Mouse (Mus musculus): ENCODE data around the gene Gas2l2. TPM values are rescaled to one million over a fixed set of nuclear protein-coding genes. Genes with fewer than 3 reads are reported as not detected.

Gas2l2 gene
- polyA plus RNA-seq, 1 experiment from 2014 or later: not detected

DNA sequence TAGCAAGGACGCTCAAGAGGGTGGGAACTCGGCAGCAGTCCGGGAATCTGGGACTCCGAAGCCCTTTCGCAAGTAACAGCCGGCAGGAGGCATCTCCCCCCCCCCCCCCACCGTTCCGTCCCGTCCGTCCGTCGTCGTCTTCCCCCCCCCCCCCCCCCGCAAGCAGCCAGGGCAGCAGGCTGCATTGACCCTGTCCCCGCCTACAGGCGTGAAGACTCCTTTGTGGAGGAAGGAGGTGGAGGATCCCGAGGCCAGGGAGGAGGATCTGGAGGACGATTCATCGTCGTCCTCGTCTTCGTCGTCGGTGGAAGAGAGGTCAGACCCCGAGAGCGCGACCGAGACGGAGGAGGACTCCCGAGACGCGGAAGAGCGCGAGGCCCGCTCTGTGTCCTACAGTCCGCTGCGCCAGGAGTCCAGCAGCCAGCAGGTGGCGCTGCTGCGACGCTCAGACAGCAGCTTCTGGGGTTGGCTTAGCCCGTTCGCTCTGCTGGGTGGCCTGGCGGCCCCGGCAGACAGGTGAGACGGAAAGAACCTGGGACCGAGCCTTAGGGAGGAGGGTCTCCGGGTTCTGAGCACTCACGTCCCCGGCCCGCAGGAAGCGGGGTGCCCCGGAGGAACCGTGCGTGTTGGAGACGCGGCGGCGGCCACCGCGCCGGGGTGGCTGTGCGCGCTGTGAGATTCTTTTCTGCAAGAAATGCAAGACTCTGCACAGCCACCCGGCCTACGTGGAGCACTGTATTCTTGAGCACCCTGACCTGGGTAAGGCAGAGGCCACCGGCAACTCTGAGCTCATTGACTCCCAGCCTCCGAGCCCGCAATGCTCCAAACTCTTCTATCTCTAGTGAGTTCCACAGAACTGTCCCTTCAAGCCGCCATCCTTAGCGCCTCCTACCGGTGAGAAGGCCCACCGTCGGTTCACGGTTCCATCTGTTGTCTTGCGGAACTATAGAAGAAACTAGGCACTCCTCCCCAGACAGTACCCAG lies 11.1 kb upstream of the Gas2l2 start:
- H3K36me3 ChIP-seq: no peaks in the 10 kb centered on the region
- H3K9ac ChIP-seq: peak overlapping the region; percentile 53
- H3K4me1 ChIP-seq: peaks cover 19% of the 10 kb centered on the region
- peak overlapping the region; percentile 98 for H3K4me2 ChIP-seq
- no peak overlapping the region for H3K27ac ChIP-seq
- no peaks in the 10 kb centered on the region for H3K9me3 ChIP-seq (replicated peaks)
- peak; percentile 92 for ATAC-seq (replicated peaks; ENCODE audit: low FRiP score)
- H3K27me3 ChIP-seq: peaks cover 55% of the 10 kb centered on the region
- H3K4me3 ChIP-seq (replicated peaks): peak overlapping the region; percentile 66
- under 1% methylated on average over 71 of the region's 75 CpGs for WGBS

DNA sequence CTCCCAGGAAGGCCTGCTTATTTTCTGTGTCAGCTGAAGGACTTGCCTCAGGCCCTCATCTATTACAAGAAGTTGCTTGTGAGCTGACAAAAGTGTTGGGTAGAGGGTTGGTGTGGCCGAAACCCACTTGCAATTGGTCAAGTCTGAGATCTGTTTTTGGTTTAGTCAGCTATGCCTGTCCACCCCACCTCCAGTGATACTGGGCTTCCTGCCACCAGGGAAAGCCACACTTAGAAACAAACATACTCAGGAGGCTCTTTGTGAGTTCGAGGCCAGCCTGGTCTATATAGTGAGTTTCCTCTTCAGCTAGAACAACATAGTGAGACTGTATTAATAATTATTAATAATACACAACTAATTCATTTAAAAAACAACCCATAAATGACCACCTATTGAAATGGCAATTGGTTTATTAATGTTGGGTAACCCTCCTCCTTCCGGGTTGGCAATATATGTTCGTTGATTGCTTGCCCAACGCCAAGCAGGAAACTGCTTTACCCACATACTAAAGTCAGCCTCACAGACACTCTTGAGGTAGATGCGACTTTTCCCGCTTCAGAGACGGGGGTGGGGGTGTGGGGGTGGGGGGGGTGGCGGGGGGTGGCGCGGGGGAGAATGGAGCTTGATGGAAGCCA lies 10.3 kb upstream of the Gas2l2 start:
- H3K4me3 ChIP-seq (replicated peaks): peak overlapping the region; percentile 66
- WGBS: 30% methylated on average over 11 of the region's 11 CpGs

DNA sequence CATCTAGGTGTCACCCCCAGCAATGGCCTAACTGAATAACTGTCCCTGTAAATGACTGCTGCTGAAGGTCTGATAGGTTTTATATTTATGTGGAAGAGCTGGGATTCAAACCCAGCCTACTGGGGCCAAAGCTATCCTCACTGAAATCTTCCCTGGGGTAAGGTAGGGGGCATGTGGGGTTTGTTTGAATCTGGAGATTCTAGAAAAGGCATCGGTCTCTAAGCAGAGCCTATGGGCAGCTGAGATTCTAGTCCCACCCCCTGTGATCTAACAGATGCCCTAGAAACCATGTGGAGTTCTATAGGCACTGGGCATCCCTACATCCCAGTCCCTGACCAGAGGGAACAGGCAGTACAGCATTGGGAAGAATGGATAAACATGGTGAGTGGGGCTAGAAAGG lies 8.1 kb upstream of the Gas2l2 start, which contains the start of gene 1700020L24Rik:
1700020L24Rik (plus strand) TSS at position 301 of the 400 bp plus-strand sequence.
- Histone ChIP-seq H3K4me2 (no peak within 1 kb of the TSS), H3K27ac (no peak within 1 kb of the TSS), H3K9ac (no peak within 1 kb of the TSS), H3K36me3 (no peaks in the 10 kb centered on the region), H3K9me3 (replicated peaks) (no peaks in the 10 kb centered on the region), H3K27me3 (peaks cover 29% of the 10 kb centered on the region), H3K4me3 (replicated peaks) (no peak within 1 kb of the TSS), H3K4me1 (peaks cover under 1% of the 10 kb centered on the region; the same call in 1 of the 2 replicates)
- WGBS: 88% methylated on average over 1 of the region's 1 CpGs
- no peak for ATAC-seq (replicated peaks; ENCODE audit: low FRiP score)

More for the DNA sequence above, 10.3 kb upstream of the Gas2l2 start:
- Histone ChIP-seq H3K36me3 (no peaks in the 10 kb centered on the region), H3K27ac (no peak overlapping the region), H3K4me1 (peaks cover 14% of the 10 kb centered on the region), H3K4me2 (peak overlapping the region; percentile 98), H3K9me3 (replicated peaks) (no peaks in the 10 kb centered on the region), H3K27me3 (peaks cover 50% of the 10 kb centered on the region), H3K9ac (no peak overlapping the region)
- no peak for ATAC-seq (replicated peaks; ENCODE audit: low FRiP score)

DNA sequence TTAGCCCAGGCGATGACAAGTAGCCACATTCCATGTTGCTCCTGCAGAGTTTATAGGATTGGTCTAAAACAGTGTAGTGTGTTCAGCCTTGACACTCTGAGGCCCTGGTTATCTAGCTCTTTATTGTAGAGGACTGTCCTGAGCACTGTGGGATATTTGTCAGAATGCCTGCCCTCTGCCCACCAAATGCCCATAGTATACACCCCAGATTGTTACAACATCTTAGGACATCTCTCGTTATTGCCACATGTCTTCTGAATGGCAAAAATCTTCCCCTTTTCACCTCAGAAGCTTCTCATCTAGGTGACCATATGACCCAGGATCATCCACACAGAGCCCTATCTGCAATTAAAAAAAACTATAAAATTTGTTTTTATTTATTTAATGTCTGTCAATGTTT lies 3.3 kb upstream of the Gas2l2 start:
- ATAC-seq (replicated peaks; ENCODE audit: low FRiP score): no peak
- H3K36me3 ChIP-seq: no peaks in the 10 kb centered on the region
- no peak overlapping the region for H3K4me2 ChIP-seq
- no peak overlapping the region for H3K4me3 ChIP-seq (replicated peaks)
- H3K27me3 ChIP-seq: peaks cover 37% of the 10 kb centered on the region
- no peaks in the 10 kb centered on the region for H3K9me3 ChIP-seq (replicated peaks)
- H3K27ac ChIP-seq: no peak overlapping the region
- peaks cover 5% of the 10 kb centered on the region for H3K4me1 ChIP-seq
- 72% methylated on average over 2 of the region's 2 CpGs for WGBS
- H3K9ac ChIP-seq: no peak overlapping the region

DNA sequence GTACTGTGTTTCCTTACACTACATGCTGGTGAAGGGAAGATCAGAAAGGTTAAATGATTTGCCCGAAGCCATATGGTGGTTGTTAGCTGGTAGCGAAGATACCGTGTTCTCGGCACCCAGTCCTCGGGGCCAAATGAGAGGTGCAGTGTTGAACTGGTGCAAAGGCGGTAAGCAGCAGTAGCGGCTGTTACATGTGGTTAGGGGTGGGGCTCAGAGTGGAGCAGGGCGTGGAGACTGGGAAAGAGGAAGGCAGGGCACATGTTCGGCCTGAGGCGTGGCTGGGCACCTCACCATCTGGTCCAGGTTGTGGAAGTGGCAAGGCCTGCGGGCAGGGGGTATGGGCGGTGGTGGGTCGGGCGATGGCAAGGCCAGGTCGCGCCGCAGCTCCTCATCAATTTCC lies 2.3 kb downstream of the Gas2l2 start:
- no peak for ATAC-seq (replicated peaks; ENCODE audit: low FRiP score)
- Histone ChIP-seq H3K9me3 (replicated peaks) (no peaks in the 10 kb centered on the region), H3K4me2 (peak overlapping the region; percentile 31), H3K27ac (no peak overlapping the region), H3K4me3 (replicated peaks) (no peak overlapping the region), H3K36me3 (no peaks in the 10 kb centered on the region), H3K4me1 (peaks cover 9% of the 10 kb centered on the region), H3K27me3 (peaks cover 61% of the 10 kb centered on the region), H3K9ac (no peak overlapping the region)
- WGBS: 30% methylated on average over 17 of the region's 17 CpGs

DNA sequence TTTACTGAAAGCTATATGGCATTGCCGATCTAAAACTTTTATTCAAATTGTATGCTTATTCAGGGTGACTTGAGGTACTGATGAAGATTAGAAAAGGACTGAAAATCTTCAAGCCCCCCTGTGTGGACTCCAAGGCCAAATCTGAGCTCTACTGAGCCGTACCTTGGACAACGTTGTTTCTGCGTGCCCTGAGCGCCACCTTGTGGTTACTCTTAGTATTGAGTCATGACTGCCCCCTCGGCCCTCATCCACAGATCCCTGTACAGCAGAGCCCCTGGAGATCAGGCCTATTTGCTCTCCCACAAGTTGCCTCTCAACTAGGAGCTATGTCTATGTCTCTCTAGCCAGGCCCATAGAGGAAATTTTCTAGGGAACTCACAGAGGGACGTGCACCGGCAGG lies 4.6 kb downstream of the Gas2l2 start:
- Histone ChIP-seq H3K4me3 (replicated peaks) (no peak overlapping the region), H3K4me2 (no peak overlapping the region), H3K27ac (no peak overlapping the region), H3K9me3 (replicated peaks) (no peaks in the 10 kb centered on the region), H3K27me3 (peaks cover 71% of the 10 kb centered on the region), H3K4me1 (peaks cover 7% of the 10 kb centered on the region), H3K9ac (no peak overlapping the region), H3K36me3 (no peaks in the 10 kb centered on the region)
- ATAC-seq (replicated peaks; ENCODE audit: low FRiP score): no peak
- WGBS: 9% methylated on average over 8 of the region's 8 CpGs

DNA sequence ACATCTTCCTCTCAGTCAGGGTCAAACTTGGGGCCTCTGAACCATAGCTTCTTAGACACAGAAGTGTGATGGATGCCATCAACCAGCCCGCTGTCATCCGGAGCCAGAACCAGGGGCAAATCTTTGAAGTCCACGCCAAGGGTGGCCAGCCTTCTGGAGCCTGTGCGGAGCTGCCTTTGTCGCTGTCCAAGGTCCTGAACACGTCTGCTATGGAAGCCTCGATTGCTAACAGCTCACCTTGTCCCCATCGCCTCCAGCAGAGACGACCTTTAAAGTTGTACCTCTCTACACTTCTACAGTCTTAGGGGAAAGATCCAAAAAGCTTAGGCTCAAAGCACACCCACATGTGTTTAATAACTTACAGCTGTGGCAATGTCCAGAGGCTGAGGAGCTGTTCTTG lies 8.0 kb downstream of the Gas2l2 start:
- Histone ChIP-seq H3K4me2 (no peak overlapping the region), H3K9ac (no peak overlapping the region), H3K9me3 (replicated peaks) (no peaks in the 10 kb centered on the region), H3K27me3 (peaks cover 64% of the 10 kb centered on the region), H3K27ac (no peak overlapping the region), H3K4me1 (peaks cover 7% of the 10 kb centered on the region; the same call in 1 of the 2 replicates), H3K4me3 (replicated peaks) (no peak overlapping the region), H3K36me3 (no peaks in the 10 kb centered on the region)
- under 1% methylated on average over 9 of the region's 9 CpGs for WGBS
- ATAC-seq (replicated peaks; ENCODE audit: low FRiP score): no peak

DNA sequence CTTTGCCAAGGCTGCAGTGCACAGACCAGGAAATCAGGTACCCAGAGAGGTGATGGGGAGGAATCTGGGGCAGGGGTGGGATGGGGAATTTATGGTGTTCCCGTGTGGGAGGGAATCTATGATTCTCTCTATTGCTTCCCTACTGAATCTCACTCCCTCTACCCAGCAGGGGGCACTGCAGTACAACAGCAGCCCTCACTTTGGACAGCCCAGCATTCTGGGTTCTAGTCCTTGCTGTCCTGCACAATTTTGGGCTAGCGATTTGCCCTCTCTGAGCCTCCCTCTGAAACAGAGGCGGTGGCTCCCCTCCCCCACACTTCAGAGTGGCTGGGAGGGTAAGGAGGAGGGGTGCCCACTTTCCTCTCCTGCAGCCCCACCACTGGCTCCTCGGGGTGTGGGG lies 8.9 kb downstream of the Gas2l2 start:
- Histone ChIP-seq H3K4me1 (peaks cover 7% of the 10 kb centered on the region; the same call in 1 of the 2 replicates), H3K9ac (no peak overlapping the region), H3K4me2 (no peak overlapping the region), H3K27me3 (peaks cover 61% of the 10 kb centered on the region), H3K36me3 (no peaks in the 10 kb centered on the region), H3K4me3 (replicated peaks) (no peak overlapping the region), H3K9me3 (replicated peaks) (no peaks in the 10 kb centered on the region), H3K27ac (no peak overlapping the region)
- WGBS: 40% methylated on average over 4 of the region's 4 CpGs
- ATAC-seq (replicated peaks; ENCODE audit: low FRiP score): no peak

DNA sequence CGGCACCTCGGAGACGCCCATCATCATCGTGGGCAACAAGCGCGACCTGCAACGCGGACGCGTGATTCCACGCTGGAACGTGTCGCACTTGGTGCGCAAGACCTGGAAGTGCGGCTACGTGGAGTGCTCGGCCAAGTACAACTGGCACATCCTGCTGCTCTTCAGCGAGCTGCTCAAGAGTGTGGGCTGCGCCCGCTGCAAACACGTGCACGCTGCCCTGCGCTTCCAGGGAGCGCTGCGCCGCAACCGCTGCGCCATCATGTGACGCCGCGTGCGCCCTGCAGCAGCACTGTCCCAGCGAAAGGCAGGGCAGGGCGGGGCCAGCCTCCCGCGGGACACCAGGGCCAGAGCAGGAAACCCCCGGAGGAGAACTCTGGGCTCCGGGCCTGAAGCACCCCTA lies 10.7 kb downstream of the Gas2l2 start:
- peak; percentile 36; the same call in 1 of the 2 replicates for ATAC-seq (replicated peaks; ENCODE audit: low FRiP score)
- Histone ChIP-seq H3K4me1 (peaks cover 7% of the 10 kb centered on the region; the same call in 1 of the 2 replicates), H3K9me3 (replicated peaks) (no peaks in the 10 kb centered on the region), H3K27ac (no peak overlapping the region), H3K27me3 (peaks cover 61% of the 10 kb centered on the region), H3K4me2 (peak overlapping the region; percentile 22), H3K36me3 (no peaks in the 10 kb centered on the region), H3K9ac (no peak overlapping the region), H3K4me3 (replicated peaks) (0 out of 2 replicates have a peak overlapping the region, but pooled peaks have one; percentile 10)
- WGBS: 4% methylated on average over 38 of the region's 38 CpGs

DNA sequence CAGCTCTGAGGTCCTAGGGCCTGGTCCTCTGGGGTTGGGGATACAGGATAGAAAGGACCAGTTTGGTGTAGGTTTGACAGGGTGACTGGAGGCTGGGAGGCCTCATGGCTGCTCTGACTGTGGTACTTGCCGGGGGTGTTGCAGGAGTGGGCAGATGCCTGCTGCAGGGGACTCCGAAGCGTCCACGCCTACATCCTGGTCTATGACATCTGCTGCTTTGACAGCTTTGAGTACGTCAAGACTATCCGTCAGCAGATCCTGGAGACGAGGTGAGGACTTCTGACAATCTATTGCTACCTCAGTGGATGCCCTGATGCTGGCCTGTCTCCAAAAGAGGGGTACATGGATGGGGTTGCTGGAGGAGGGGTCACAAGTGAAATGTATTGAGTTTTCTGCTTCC lies 11.5 kb downstream of the Gas2l2 start:
- Histone ChIP-seq H3K36me3 (no peaks in the 10 kb centered on the region), H3K4me2 (no peak overlapping the region), H3K9ac (no peak overlapping the region), H3K4me1 (peaks cover 7% of the 10 kb centered on the region; the same call in 1 of the 2 replicates), H3K4me3 (replicated peaks) (no peak overlapping the region), H3K9me3 (replicated peaks) (no peaks in the 10 kb centered on the region), H3K27ac (no peak overlapping the region), H3K27me3 (peaks cover 61% of the 10 kb centered on the region)
- 80% methylated on average over 7 of the region's 7 CpGs for WGBS
- ATAC-seq (replicated peaks; ENCODE audit: low FRiP score): no peak

DNA sequence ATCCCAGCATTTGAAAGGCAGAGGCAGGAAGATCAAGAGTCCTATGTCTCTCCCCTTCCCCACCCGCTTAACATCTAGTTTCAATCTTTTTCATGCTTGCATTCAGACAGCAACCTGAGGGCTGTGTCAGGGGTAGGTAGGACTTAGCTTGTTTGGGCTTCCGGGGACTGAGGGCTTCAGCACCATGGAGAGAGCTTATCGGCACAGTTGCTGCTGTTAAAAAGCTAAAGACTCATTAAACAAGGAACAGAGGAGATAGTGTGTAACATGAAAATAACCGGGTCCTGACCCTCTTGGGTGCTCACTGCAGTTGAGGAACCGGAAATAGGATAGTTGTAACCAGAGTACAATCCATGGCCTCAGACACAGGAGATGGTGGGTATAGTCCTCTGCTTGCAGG lies 12.2 kb downstream of the Gas2l2 start:
- ATAC-seq (replicated peaks; ENCODE audit: low FRiP score): no peak
- 7% methylated on average over 5 of the region's 5 CpGs for WGBS
- peaks cover 60% of the 10 kb centered on the region for H3K27me3 ChIP-seq

DNA sequence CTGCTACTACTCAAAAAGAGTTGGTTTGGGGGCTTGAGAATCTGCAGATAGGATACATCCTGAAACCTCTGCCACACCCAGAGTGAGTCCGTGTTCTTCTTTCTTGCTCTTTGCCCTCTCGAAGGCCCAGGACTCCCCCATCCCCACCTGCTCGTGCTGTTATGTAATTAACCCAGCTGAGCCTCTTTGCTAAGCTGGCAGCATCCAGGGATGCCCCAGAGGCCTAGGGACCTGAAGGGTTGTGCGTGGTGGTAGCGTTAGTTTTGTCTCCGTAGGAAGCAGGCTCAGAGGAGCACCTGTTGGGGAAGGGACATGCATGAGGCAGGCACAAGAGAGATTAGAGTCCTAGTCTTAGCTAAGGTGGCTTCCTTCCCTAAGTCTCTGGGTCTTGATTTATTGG lies 18.7 kb downstream of the Gas2l2 start:
- no peak overlapping the region for H3K27ac ChIP-seq
- WGBS: 56% methylated on average over 6 of the region's 6 CpGs
- H3K4me2 ChIP-seq: 0 out of 2 replicates have a peak overlapping the region, but pooled peaks have one; percentile 97
- no peaks in the 10 kb centered on the region for H3K36me3 ChIP-seq
- H3K9ac ChIP-seq: no peak overlapping the region
- H3K27me3 ChIP-seq: peaks cover 18% of the 10 kb centered on the region
- peaks cover 11% of the 10 kb centered on the region for H3K4me1 ChIP-seq
- ATAC-seq (replicated peaks; ENCODE audit: low FRiP score): no peak
- no peaks in the 10 kb centered on the region for H3K9me3 ChIP-seq (replicated peaks)
- no peak overlapping the region for H3K4me3 ChIP-seq (replicated peaks)

More for the DNA sequence above, 12.2 kb downstream of the Gas2l2 start:
- H3K27ac ChIP-seq: no peak overlapping the region
- no peak overlapping the region for H3K4me3 ChIP-seq (replicated peaks)
- no peaks in the 10 kb centered on the region for H3K36me3 ChIP-seq
- peaks cover 7% of the 10 kb centered on the region; the same call in 1 of the 2 replicates for H3K4me1 ChIP-seq
- no peak overlapping the region for H3K9ac ChIP-seq
- H3K4me2 ChIP-seq: no peak overlapping the region
- no peaks in the 10 kb centered on the region for H3K9me3 ChIP-seq (replicated peaks)
